Mouse (Mus musculus): ENCODE results near the gene Eif2s2. TPM values are rescaled to one million over a fixed set of nuclear protein-coding genes. Genes with fewer than 3 reads are reported as not detected.

The Eif2s2 gene
- 10 to 100 TPM; 50.1 to 71.0 TPM for polyA plus RNA-seq (2017; shearing (Covaris generic))

DNA sequence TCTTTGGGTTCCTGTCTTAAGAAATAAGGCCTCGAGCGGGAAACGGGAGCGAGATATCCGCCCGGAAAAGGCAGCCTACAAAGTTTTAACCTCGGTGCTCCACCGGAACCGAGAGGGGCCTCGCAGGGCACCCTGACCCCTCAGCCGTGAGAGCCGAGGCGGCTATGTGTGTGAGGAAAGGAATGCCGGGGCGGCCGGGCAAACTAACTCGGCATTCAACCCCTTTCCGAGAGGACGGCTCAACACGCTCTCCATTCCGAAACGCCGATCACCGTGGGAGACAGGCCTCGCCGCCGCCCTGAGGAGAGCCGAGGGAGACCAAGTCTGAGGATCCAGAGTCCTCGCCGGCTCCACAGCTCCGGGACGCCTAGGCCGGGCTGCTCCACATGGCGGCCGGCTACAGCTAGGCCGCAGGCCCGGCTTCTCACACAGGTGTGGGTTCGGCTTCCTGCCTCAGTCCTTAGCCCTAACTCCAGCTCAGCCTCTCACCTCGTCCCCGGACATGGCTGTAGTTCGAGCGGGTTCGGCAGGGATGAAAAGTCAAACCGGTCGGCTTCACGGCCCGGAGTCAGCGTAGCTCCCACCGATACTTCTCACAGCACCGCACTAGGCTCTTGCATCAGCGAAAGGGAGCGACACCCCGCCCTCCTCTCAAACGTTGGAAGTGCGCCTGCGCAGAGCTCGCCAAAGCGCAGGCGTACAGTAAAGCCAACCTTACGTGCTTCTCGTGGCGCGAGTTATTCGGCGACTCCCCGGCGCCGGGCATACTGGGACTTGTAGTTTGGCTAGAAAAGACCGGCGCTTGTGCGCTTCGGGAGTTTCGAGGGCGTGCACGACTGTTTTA lies at the start of gene Eif2s2:
Gene Eif2s2 (minus strand): TSS at position 735 of the 844 bp plus-strand sequence.

Other genes with a start within 250 kb of the Eif2s2 start
- 10 to 100 TPM; 16.0 to 18.1 TPM for gene Chmp4b, start 241.2 kb downstream of the Eif2s2 start, polyA plus RNA-seq (2017; shearing (Covaris generic))
- gene Gm14214, start 122.9 kb downstream of the Eif2s2 start, polyA plus RNA-seq (2017; shearing (Covaris generic)) = under 1 TPM in 1 of 2 experiments, not detected in 1; 0.54 TPM
- gene Raly, start 101.8 kb downstream of the Eif2s2 start, polyA plus RNA-seq (2017; shearing (Covaris generic)) = 100 to 1,000 TPM; 165 to 193 TPM
- gene a, start 101.5 kb downstream of the Eif2s2 start, polyA plus RNA-seq (2017; shearing (Covaris generic)) = 1 to 10 TPM in 1 of 2 experiments, under 1 TPM in 1; 0.84 to 1.6 TPM
- under 1 TPM in 1 of 2 experiments, not detected in 1; 0.18 TPM for gene Gm14226, start 125.3 kb upstream of the Eif2s2 start, polyA plus RNA-seq (2017; shearing (Covaris generic))
- gene Ahcy, start 181.6 kb upstream of the Eif2s2 start, polyA plus RNA-seq (2017; shearing (Covaris generic)) = 10 to 100 TPM; 35.6 to 39.2 TPM
- gene Itch, start 240.6 kb upstream of the Eif2s2 start, polyA plus RNA-seq (2017; shearing (Covaris generic)) = 10 to 100 TPM; 78.6 to 80.7 TPM

All from activated CD4-positive, CD25-positive, alpha-beta regulatory T cell (primary cell).